Mouse (Mus musculus): ENCODE results near the gene Sap30l. TPM values are rescaled to one million over a fixed set of nuclear protein-coding genes. Genes with fewer than 3 reads are reported as not detected.
A peak's percentile ranks its signal among the peaks of the same experiment; 100 is the strongest.

Sap30l gene
- total RNA-seq, 1 experiment, result 29.2 TPM

DNA sequence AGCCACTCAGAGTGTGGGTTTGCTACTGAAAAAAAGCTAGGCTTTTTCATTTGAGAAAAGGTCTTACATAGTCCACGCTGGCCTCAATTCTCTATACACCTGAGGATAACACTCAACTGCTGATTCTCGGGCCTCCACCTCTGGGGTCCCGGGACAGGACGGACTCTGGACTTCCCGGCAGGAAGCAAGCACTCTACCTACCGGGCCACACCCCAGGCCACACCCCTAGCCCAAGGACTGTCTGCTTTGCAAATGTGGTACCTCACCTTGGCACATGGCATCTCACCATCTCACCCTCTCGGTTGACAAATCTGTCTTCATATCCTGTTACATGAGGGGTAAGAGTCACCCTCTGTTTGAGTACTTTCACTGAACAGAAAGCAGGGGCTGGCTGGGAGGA, 48.9 kb downstream of the Sap30l start:
- Histone ChIP-seq H3K36me3 (ENCODE audit: control insufficient read depth, insufficient read depth, low read length, poor library complexity, severe bottlenecking) (no peaks in the 10 kb centered on the region), H3K9me3 (ENCODE audit: control insufficient read depth, insufficient read depth, low read depth, low read length) (no peaks in the 10 kb centered on the region), H3K4me3 (ENCODE audit: insufficient read depth in 1 of 2, low read depth in 1 of 2, low read length in 2 of 2, poor library complexity in 1 of 2, severe bottlenecking in 1 of 2) (no peak overlapping the region), H3K4me1 (ENCODE audit: control insufficient read depth in 2 of 2, insufficient read depth in 2 of 2, low read length in 2 of 2, poor library complexity in 1 of 2) (peaks cover 5 to 12% of the 10 kb centered on the region in 2 experiments; a peak in 3 of 4 replicates), H3K27ac (ENCODE audit: insufficient read depth, low read depth, low read length, poor library complexity, severe bottlenecking) (no peak overlapping the region), H3K9ac (ENCODE audit: insufficient read depth, low read depth, low read length, poor library complexity, severe bottlenecking) (no peak overlapping the region)
- in situ Hi-C loops (cut with MboI; ENCODE audit: low sequenced_read_pairs in 2 of 2, unreplicated experiment in 2 of 2), result no loop called here
- DNase-seq (ENCODE audit: low read depth, low spot score), result no peak
- TF ChIP-seq ZC3H11A (IDR thresholded peaks at IDR 0.05; ENCODE audit: borderline replicate concordance, low read depth, low read length), result no peak
- no peak for TF ChIP-seq MAFK (IDR thresholded peaks at IDR 0.05; ENCODE audit: insufficient read depth, low read depth, low read length)
- TF ChIP-seq HCFC1 (IDR thresholded peaks at IDR 0.05; ENCODE audit: borderline replicate concordance, insufficient read depth, low read length), result no peak
- no peak for TF ChIP-seq CHD2 (IDR thresholded peaks at IDR 0.05; ENCODE audit: low read depth, low read length)
- TF ChIP-seq ZNF384 (IDR thresholded peaks at IDR 0.05; ENCODE audit: low read depth, low read length), result no peak

DNA sequence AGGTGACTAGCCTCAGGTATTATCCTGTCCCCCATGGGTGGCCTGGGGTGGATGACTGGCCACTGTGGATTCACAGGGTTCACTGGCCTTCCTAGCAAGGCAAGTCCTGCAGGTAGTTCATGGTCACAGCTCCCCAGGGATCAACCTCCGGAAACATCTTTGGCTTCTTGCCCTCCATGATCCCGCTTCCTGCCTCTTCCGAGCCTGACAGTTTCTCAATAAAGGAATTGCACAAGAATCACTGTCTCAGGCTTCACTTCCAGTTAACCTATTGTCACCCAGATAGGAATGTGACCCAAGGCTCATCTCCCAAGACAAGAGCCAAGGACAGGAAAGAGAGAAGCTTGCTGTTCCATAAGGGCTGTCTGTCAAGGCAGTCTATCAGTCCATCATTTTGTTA, 49.5 kb downstream of the Sap30l start:
- no peak for DNase-seq (ENCODE audit: low read depth, low spot score)
- Histone ChIP-seq H3K36me3 (ENCODE audit: control insufficient read depth, insufficient read depth, low read length, poor library complexity, severe bottlenecking) (no peaks in the 10 kb centered on the region), H3K27ac (ENCODE audit: insufficient read depth, low read depth, low read length, poor library complexity, severe bottlenecking) (no peak overlapping the region), H3K4me3 (ENCODE audit: insufficient read depth in 1 of 2, low read depth in 1 of 2, low read length in 2 of 2, poor library complexity in 1 of 2, severe bottlenecking in 1 of 2) (no peak overlapping the region), H3K9ac (ENCODE audit: insufficient read depth, low read depth, low read length, poor library complexity, severe bottlenecking) (no peak overlapping the region), H3K9me3 (ENCODE audit: control insufficient read depth, insufficient read depth, low read depth, low read length) (no peaks in the 10 kb centered on the region), H3K4me1 (ENCODE audit: control insufficient read depth in 2 of 2, insufficient read depth in 2 of 2, low read length in 2 of 2, poor library complexity in 1 of 2) (peaks cover 5 to 14% of the 10 kb centered on the region in 2 experiments; a peak in 3 of 4 replicates)
- in situ Hi-C loops (cut with MboI; ENCODE audit: low sequenced_read_pairs in 2 of 2, unreplicated experiment in 2 of 2), result no loop called here
- TF ChIP-seq CHD2 (IDR thresholded peaks at IDR 0.05; ENCODE audit: low read depth, low read length) (no peak), MAFK (IDR thresholded peaks at IDR 0.05; ENCODE audit: insufficient read depth, low read depth, low read length) (no peak), ZC3H11A (IDR thresholded peaks at IDR 0.05; ENCODE audit: borderline replicate concordance, low read depth, low read length) (no peak), HCFC1 (IDR thresholded peaks at IDR 0.05; ENCODE audit: borderline replicate concordance, insufficient read depth, low read length) (no peak), ZNF384 (IDR thresholded peaks at IDR 0.05; ENCODE audit: low read depth, low read length) (no peak)

DNA sequence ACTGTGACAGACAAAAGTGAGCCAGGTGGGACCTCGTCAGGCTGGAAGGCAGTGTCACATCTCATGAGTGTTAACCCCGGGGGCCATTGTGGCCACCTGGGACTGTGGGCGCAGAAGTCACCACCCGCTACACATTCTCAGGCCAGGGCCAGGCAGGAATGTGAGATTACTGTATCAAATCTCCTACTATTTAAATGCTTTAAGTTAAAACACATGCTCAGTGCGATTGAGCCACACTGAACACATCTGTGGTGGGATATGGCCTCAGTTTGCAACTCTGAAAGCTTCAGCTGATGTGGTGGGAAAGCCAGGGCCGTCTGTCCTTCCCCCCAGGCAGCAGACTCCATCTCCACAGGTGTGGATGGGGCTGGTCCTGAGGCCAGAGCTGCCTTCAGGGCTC, 52.1 kb downstream of the Sap30l start:
- H3K4me3 ChIP-seq (ENCODE audit: insufficient read depth in 1 of 2, low read depth in 1 of 2, low read length in 2 of 2, poor library complexity in 1 of 2, severe bottlenecking in 1 of 2), result no peak overlapping the region
- TF ChIP-seq ZC3H11A (IDR thresholded peaks at IDR 0.05; ENCODE audit: borderline replicate concordance, low read depth, low read length) (no peak), CHD2 (IDR thresholded peaks at IDR 0.05; ENCODE audit: low read depth, low read length) (no peak), MAFK (IDR thresholded peaks at IDR 0.05; ENCODE audit: insufficient read depth, low read depth, low read length) (no peak), ZNF384 (IDR thresholded peaks at IDR 0.05; ENCODE audit: low read depth, low read length) (no peak), HCFC1 (IDR thresholded peaks at IDR 0.05; ENCODE audit: borderline replicate concordance, insufficient read depth, low read length) (no peak)
- no peaks in the 10 kb centered on the region for H3K9me3 ChIP-seq (ENCODE audit: control insufficient read depth, insufficient read depth, low read depth, low read length)
- DNase-seq (ENCODE audit: low read depth, low spot score), result no peak
- H3K36me3 ChIP-seq (ENCODE audit: control insufficient read depth, insufficient read depth, low read length, poor library complexity, severe bottlenecking), result no peaks in the 10 kb centered on the region
- no peak overlapping the region for H3K9ac ChIP-seq (ENCODE audit: insufficient read depth, low read depth, low read length, poor library complexity, severe bottlenecking)
- in situ Hi-C loops (cut with MboI; ENCODE audit: low sequenced_read_pairs in 2 of 2, unreplicated experiment in 2 of 2), result no loop called here
- peaks cover 5 to 16% of the 10 kb centered on the region in 2 experiments; a peak in 3 of 4 replicates for H3K4me1 ChIP-seq (ENCODE audit: control insufficient read depth in 2 of 2, insufficient read depth in 2 of 2, low read length in 2 of 2, poor library complexity in 1 of 2)
- no peak overlapping the region; the same call in 1 of the 2 replicates for H3K27ac ChIP-seq (ENCODE audit: insufficient read depth, low read depth, low read length, poor library complexity, severe bottlenecking)

DNA sequence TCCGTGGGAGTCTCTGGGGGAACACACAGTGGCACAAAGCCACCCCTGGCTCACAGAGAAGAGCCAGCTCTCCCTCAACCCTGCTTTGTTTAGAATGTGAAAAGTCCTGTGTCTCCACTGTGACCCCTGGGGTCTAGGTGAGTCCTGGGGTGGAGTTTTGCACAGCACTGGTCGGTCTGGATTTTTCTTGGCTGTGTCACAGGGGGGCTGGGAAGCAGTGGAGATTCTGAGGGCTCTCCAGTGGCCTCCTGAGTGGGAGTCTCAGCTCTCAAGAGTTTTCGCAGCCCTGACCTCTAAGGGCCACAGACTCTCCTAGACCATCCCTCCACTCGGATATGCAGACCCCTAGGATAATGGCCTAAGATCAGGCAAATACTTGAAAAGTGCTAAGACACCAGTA, 56.3 kb downstream of the Sap30l start:
- H3K27ac ChIP-seq (ENCODE audit: insufficient read depth, low read depth, low read length, poor library complexity, severe bottlenecking), result 0 out of 2 replicates have a peak overlapping the region, but pooled peaks have one; percentile 40
- TF ChIP-seq CHD2 (IDR thresholded peaks at IDR 0.05; ENCODE audit: low read depth, low read length) (no peak), ZNF384 (IDR thresholded peaks at IDR 0.05; ENCODE audit: low read depth, low read length) (no peak), MAFK (IDR thresholded peaks at IDR 0.05; ENCODE audit: insufficient read depth, low read depth, low read length) (no peak), ZC3H11A (IDR thresholded peaks at IDR 0.05; ENCODE audit: borderline replicate concordance, low read depth, low read length) (no peak), HCFC1 (IDR thresholded peaks at IDR 0.05; ENCODE audit: borderline replicate concordance, insufficient read depth, low read length) (no peak)

More for the DNA sequence above, 56.3 kb downstream of the Sap30l start:
- in situ Hi-C loops (cut with MboI; ENCODE audit: low sequenced_read_pairs in 2 of 2, unreplicated experiment in 2 of 2), result no loop called here
- H3K9me3 ChIP-seq (ENCODE audit: control insufficient read depth, insufficient read depth, low read depth, low read length), result no peaks in the 10 kb centered on the region
- H3K4me1 ChIP-seq (ENCODE audit: control insufficient read depth in 2 of 2, insufficient read depth in 2 of 2, low read length in 2 of 2, poor library complexity in 1 of 2), result peaks cover 0 to 7% of the 10 kb centered on the region in 2 experiments; a peak in 1 of 4 replicates
- no peak for DNase-seq (ENCODE audit: low read depth, low spot score)
- no peak overlapping the region for H3K4me3 ChIP-seq (ENCODE audit: insufficient read depth in 1 of 2, low read depth in 1 of 2, low read length in 2 of 2, poor library complexity in 1 of 2, severe bottlenecking in 1 of 2)
- no peaks in the 10 kb centered on the region for H3K36me3 ChIP-seq (ENCODE audit: control insufficient read depth, insufficient read depth, low read length, poor library complexity, severe bottlenecking)
- no peak overlapping the region for H3K9ac ChIP-seq (ENCODE audit: insufficient read depth, low read depth, low read length, poor library complexity, severe bottlenecking)

Other genes starting within 250 kb of the Sap30l start
- gene Galnt10, start 156.2 kb upstream of the Sap30l start, total RNA-seq (2012; rRNA removed), result 13.5 and 17.3 TPM in 2 replicates
- gene Hand1, start 31.2 kb downstream of the Sap30l start, total RNA-seq (2012; rRNA removed), result 1.5 and 6.5 TPM in 2 replicates
- gene Larp1, start 207.4 kb downstream of the Sap30l start, total RNA-seq (2012; rRNA removed), result 90.1 and 100 TPM in 2 replicates